Mouse (Mus musculus): ENCODE results near the gene Cfap61.

Cfap61 gene

GRCm38 (mm10) chr2:146083326-146083871 is 148.8 kb downstream of the Cfap61 start:
- no peak for DNase-seq (ENCODE audit: low spot score)

GRCm38 (mm10) chr2:146087411-146087810 is 152.8 kb downstream of the Cfap61 start:
- DNase-seq (ENCODE audit: low spot score) = no peak

GRCm38 (mm10) chr2:146089157-146089692 is 154.6 kb downstream of the Cfap61 start:
- no peak for DNase-seq (ENCODE audit: low spot score)

GRCm38 (mm10) chr2:146097532-146097931 is 162.9 kb downstream of the Cfap61 start:
- DNase-seq (ENCODE audit: low spot score) = no peak

- DNase-seq (ENCODE audit: low spot score) = no peak
Observed at GRCm38 (mm10) chr2:146098853-146099717, 164.5 kb downstream of the Cfap61 start.

- DNase-seq (ENCODE audit: low spot score) = no peak
Observed at GRCm38 (mm10) chr2:146099838-146100237, 165.3 kb downstream of the Cfap61 start.

GRCm38 (mm10) chr2:146100489-146101060 is 166.0 kb downstream of the Cfap61 start:
- DNase-seq (ENCODE audit: low spot score) = no peak

- no peak for DNase-seq (ENCODE audit: low spot score)
Observed at GRCm38 (mm10) chr2:146102600-146102999, 168.0 kb downstream of the Cfap61 start.

- no peak for DNase-seq (ENCODE audit: low spot score)
Observed at GRCm38 (mm10) chr2:146105341-146105740, 170.8 kb downstream of the Cfap61 start.

- no peak for DNase-seq (ENCODE audit: low spot score)
Observed at GRCm38 (mm10) chr2:146107980-146108379, 173.4 kb downstream of the Cfap61 start.

- DNase-seq (ENCODE audit: low spot score) = no peak
Observed at GRCm38 (mm10) chr2:146109921-146110320, 175.3 kb downstream of the Cfap61 start.

- DNase-seq (ENCODE audit: low spot score) = no peak
Observed at GRCm38 (mm10) chr2:146116282-146116681, 181.7 kb downstream of the Cfap61 start.

- no peak for DNase-seq (ENCODE audit: low spot score)
Observed at GRCm38 (mm10) chr2:146116726-146117125, 182.1 kb downstream of the Cfap61 start.

GRCm38 (mm10) chr2:146117191-146117914 is 182.8 kb downstream of the Cfap61 start:
- DNase-seq (ENCODE audit: low spot score) = no peak

- DNase-seq (ENCODE audit: low spot score) = no peak
Observed at GRCm38 (mm10) chr2:146117915-146118403, 183.4 kb downstream of the Cfap61 start.

- DNase-seq (ENCODE audit: low spot score) = no peak
Observed at GRCm38 (mm10) chr2:146121551-146121950, 187.0 kb downstream of the Cfap61 start.

GRCm38 (mm10) chr2:146125129-146125528 is 190.5 kb downstream of the Cfap61 start:
- no peak for DNase-seq (ENCODE audit: low spot score)

GRCm38 (mm10) chr2:146128622-146129021 is 194.0 kb downstream of the Cfap61 start:
- DNase-seq (ENCODE audit: low spot score) = no peak

GRCm38 (mm10) chr2:146130514-146130913 is 195.9 kb downstream of the Cfap61 start:
- DNase-seq (ENCODE audit: low spot score) = no peak

GRCm38 (mm10) chr2:146134275-146134674 is 199.7 kb downstream of the Cfap61 start:
- no peak for DNase-seq (ENCODE audit: low spot score)

GRCm38 (mm10) chr2:146140711-146141110 is 206.1 kb downstream of the Cfap61 start:
- DNase-seq (ENCODE audit: low spot score) = no peak

GRCm38 (mm10) chr2:146147306-146147705 is 212.7 kb downstream of the Cfap61 start:
- no peak for DNase-seq (ENCODE audit: low spot score)
